Mouse (Mus musculus) testis, adult 2 months (tissue): Measurements from ENCODE around the gene Spg7. TPM values are rescaled to one million over a fixed set of nuclear protein-coding genes. Genes with fewer than 3 reads are reported as not detected.
"Not testable (repeated sequence)": the region's sequence is repeated elsewhere in the genome, so short reads cannot be mapped to it uniquely, and the experiment has no call there.

ENCODE experiments used
- H3K27ac ChIP-seq: fragments of 200-500 bp; 2 replicates; pipeline ENCODE4 v1.5.1; 2012; ENCODE audit warnings: low read depth, low read length; ENCODE audit not compliant: control insufficient read depth, insufficient read depth
- H3K27me3 ChIP-seq: fragments of 200-500 bp; 2 replicates; pipeline ENCODE4 v1.6.1; 2012; ENCODE audit warnings: mild to moderate bottlenecking, low read length, moderate library complexity; ENCODE audit not compliant: control insufficient read depth, insufficient read depth
- H3K36me3 ChIP-seq: fragments of 200-500 bp; 2 replicates; pipeline ENCODE4 v1.6.1; 2012; ENCODE audit warnings: mild to moderate bottlenecking, low read length; ENCODE audit not compliant: control insufficient read depth, insufficient read depth
- H3K4me1 ChIP-seq: fragments of 200-500 bp; 2 replicates; pipeline ENCODE4 v1.6.1; 2012; ENCODE audit warnings: low read length; ENCODE audit not compliant: control insufficient read depth, insufficient read depth
- H3K4me3 ChIP-seq: fragments of 200-500 bp; 2 replicates; pipeline ENCODE4 v1.5.1; 2012; ENCODE audit warnings: low read depth, mild to moderate bottlenecking, low read length, moderate library complexity, mixed read lengths; ENCODE audit not compliant: control insufficient read depth
- CTCF ChIP-seq: fragments of 200-500 bp; IDR thresholded peaks from 2 replicates; pipeline ENCODE4 v1.5.1; 2012; ENCODE audit warnings: low read depth, mild to moderate bottlenecking, inconsistent platforms, low read length, moderate library complexity; ENCODE audit not compliant: control insufficient read depth, insufficient read depth, insufficient replicate concordance
- POLR2A ChIP-seq: fragments of 200-500 bp; IDR thresholded peaks from 2 replicates; pipeline ENCODE4 v1.6.1; 2012; ENCODE audit warnings: low read depth, mild to moderate bottlenecking, inconsistent platforms, low read length, moderate library complexity; ENCODE audit not compliant: control insufficient read depth
- polyA plus RNA-seq: library from polyadenylated mRNA; depleted of rRNA; stranded (reverse); fragments of >200 nt; gene quantifications from 2 replicates; pipeline ENCODE4 v1.2.3, GENCODE M21; 2012

Gene Spg7
- polyA plus RNA-seq, 1 experiment, result 101 TPM

DNA sequence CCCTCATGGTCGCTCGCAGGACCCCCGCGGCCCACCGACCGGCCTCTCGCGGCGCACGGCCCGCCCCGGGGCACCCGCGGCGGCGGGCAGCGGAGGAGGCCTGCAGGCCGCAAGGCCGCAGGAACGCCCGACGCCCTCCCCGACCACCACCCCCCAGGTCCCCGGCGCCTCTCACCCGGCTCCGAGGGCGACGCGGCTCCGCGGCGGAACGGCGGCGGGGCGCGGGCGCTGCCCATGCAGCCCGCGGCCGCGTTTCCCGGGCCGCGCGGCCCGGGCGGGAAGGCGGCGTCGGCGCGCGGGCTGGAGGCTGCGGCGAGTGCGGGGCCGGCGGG is 21.0 kb upstream of the Spg7 start:
- no peak for TF ChIP-seq POLR2A
- no peak for TF ChIP-seq CTCF
- Histone ChIP-seq H3K36me3 (0 out of 2 replicates have a peak, but pooled peaks cover 1% of the 10 kb centered on the region), H3K4me3 (peak overlapping the region; percentile 98), H3K4me1 (peaks cover 14% of the 10 kb centered on the region), H3K27ac (peak overlapping the region; percentile 93), H3K27me3 (no peaks in the 10 kb centered on the region)

DNA sequence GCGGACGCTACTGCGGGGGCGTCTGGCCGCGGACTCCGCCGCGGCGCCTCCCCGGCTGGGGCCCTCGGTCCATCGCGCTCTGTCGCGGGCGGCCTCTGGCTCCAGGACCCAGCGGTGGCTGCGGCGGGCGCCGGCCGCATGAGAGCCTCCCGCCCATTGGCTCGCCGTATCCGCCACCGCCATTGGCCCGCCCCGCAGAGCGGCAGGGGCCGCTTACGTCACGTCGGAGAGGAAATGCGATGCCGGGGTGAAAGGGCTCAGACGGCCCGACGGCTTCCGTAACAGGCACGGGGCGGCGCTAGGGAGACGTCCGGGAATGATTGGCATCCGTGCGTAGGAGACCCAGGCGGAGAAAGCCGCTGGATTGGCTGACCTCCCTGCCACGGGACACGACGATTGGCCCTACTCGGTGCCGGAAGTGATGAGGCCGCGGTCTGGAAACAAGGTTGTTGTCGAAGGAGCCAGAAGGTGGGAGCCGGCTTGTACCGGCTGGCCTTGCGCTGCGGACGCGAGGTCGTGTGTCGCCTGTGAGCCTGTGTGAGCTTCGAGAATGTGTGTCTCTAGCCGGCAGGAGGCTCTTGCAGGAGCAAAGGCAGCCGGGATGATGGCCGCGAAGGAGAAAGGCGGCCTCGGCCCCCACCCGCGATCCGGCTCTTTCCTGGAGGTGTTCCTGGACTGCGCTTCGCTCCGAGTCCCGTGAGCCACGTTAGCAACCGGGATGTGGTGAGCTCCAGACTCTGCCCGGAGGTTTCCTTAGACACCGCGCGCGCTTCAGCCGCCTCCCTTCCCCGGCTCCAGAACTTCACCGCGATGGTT is 20.4 kb upstream of the Spg7 start, which contains the start of gene Ankrd11:
Gene Ankrd11, minus strand, starts transcription at position 120 of the 816 bp plus-strand sequence.
- H3K27ac ChIP-seq, result peak within 1 kb of the TSS; percentile 95
- H3K36me3 ChIP-seq, result 0 out of 2 replicates have a peak, but pooled peaks cover 1% of the 10 kb centered on the region
- peak; percentile 88 for TF ChIP-seq POLR2A
- peak; percentile 12; the same call in 1 of the 2 replicates for TF ChIP-seq CTCF
- H3K27me3 ChIP-seq, result no peaks in the 10 kb centered on the region
- H3K4me3 ChIP-seq, result peak within 1 kb of the TSS; percentile 98
- peaks cover 9% of the 10 kb centered on the region for H3K4me1 ChIP-seq

DNA sequence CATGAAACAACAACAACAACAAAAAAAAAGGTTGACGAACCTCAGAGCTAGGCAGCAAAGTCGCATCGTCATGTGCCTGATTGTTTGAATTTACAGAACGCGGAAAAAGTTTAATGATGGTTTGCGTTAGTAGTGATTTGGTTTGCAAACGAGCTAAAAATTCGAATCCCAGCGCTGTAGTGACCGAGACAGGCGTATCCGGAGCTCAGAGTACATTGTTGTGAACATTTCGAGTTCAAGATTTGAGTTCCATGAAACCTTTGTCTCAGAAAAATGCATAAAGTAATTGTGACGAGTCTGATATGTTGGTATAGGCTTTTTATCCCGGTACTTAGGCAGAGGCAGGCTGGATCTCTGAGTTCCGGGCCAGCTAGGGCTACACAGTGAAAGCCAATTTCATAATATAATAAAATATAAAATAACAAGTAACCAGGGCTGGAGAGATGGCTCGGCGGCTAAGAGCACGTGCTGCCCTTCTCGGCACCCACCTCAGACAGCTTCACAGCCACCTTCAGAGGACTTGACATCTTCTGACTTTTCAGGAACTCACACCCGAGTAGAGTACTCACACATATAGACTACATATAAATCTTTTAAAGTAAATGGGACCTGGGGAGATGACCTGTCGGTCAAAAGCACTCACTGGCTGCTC is 19.6 kb upstream of the Spg7 start:
- peak overlapping the region; percentile 95 for H3K27ac ChIP-seq
- TF ChIP-seq POLR2A (no peak), CTCF (no peak)
- peak overlapping the region; percentile 98 for H3K4me3 ChIP-seq

DNA sequence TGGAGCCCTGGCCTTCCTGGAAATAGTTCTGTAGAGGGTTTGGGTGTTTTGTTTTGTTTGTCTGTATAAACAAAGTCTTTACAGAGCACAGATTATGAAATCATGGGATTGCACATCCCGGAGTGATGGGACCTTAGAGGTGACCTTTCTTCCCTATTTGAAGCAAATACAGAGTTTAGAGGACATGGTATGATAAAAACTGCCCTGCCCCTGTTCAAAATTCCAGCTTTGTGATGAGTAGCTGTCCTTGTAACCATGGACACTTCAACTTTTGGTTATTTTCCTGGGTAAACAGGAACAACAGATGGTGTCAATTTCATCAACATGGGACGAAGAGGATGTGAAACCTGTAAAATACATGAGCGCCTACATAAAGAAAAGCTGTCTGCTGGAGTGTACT is 18.8 kb upstream of the Spg7 start:
- Histone ChIP-seq H3K4me3 (no peak overlapping the region), H3K36me3 (0 out of 2 replicates have a peak, but pooled peaks cover 1% of the 10 kb centered on the region), H3K27me3 (no peaks in the 10 kb centered on the region), H3K4me1 (peaks cover 9% of the 10 kb centered on the region), H3K27ac (no peak overlapping the region)
- no peak for TF ChIP-seq CTCF
- TF ChIP-seq POLR2A, result no peak

More for the DNA sequence above, 19.6 kb upstream of the Spg7 start:
- Histone ChIP-seq H3K4me1 (peaks cover 9% of the 10 kb centered on the region), H3K27me3 (no peaks in the 10 kb centered on the region), H3K36me3 (0 out of 2 replicates have a peak, but pooled peaks cover 1% of the 10 kb centered on the region)

DNA sequence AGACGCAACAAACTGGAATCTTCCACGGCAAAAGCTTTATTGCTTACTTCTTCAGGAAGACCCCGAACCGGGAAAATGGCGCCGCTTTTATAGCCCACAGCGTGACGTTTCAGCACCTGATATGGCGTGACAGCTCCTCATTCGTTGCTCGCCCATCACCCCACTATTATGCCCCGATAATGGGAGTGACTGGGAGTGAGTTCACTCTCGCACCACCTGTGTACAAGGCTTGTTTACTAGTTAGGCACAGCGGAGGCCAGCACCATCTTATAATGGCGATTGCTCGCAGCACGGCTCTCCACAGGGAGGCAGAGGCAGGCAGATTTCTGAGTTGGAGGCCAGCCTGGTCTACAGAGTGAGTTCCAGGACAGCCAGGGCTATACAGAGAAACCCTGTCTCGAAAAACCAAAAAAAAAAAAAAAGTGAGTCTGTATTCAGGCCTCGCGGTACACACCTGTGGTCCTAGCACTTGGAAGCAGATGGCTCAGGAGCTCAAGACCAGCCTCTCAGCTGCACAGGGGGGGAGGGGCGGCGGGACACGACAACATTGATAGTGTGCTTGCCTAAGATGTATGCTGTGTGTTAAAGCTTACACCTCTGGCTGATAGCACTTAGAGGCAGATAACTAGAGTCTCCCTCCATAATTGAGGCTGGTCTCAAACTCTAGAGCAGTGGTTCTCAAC is 17.9 kb upstream of the Spg7 start:
- not testable (repeated sequence) for H3K4me1 ChIP-seq, H3K4me3 ChIP-seq, H3K36me3 ChIP-seq, H3K27me3 ChIP-seq, H3K27ac ChIP-seq

DNA sequence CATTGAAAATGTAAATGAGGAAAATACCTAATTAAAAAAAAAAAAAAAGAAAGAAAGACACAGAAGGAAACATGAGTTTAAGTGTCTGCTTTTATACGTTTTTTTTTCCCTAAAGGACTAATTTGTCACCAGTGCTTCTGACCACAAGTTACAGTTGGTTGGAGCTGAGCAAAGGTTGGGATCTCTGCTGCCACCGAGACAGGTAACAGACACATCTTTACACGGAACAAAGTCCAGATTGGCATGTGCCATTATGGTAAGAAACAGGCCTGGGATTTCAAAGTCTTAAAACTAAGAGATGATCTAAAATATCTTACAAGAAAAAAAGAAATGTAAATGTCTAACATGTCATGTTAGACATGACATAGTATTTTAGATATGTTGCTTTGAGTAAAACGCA is 16.0 kb upstream of the Spg7 start:
- H3K27ac ChIP-seq, result no peak overlapping the region
- no peak for TF ChIP-seq CTCF
- TF ChIP-seq POLR2A, result no peak
- 0 out of 2 replicates have a peak, but pooled peaks cover 1% of the 10 kb centered on the region for H3K36me3 ChIP-seq
- peaks cover 3% of the 10 kb centered on the region; the same call in 1 of the 2 replicates for H3K4me1 ChIP-seq
- no peak overlapping the region for H3K4me3 ChIP-seq
- no peaks in the 10 kb centered on the region for H3K27me3 ChIP-seq

DNA sequence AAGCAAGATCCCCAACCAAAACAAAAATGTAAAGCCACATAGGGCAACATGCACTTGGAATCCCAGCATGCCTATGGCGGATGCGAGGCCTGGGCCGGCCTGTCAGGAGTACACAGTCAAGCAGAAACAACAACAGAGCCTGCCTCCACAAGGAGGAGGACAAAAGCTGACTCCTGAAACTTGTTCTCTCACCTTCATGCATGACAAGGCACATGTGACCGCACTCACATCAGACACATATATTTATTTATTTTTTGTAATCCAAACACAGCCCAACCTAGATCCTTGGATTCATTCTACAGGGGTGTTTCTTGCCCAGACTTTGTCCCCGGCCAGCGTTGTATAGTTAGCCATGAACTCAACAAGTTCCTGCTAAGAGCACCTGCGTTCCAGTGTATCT is 14.9 kb upstream of the Spg7 start:
- H3K4me1 ChIP-seq, result peaks cover 3% of the 10 kb centered on the region; the same call in 1 of the 2 replicates
- H3K36me3 ChIP-seq, result 0 out of 2 replicates have a peak, but pooled peaks cover 1% of the 10 kb centered on the region

More for the DNA sequence above, 14.9 kb upstream of the Spg7 start:
- no peak for TF ChIP-seq CTCF
- no peak for TF ChIP-seq POLR2A
- no peak overlapping the region for H3K4me3 ChIP-seq
- no peak overlapping the region for H3K27ac ChIP-seq
- no peaks in the 10 kb centered on the region for H3K27me3 ChIP-seq
